ENCODE assay signal across 8 mouse cellular contexts in genomic region chr4:140555273-140555672, GRCm38 (mm10).
DNase-seq lines count a peak whose midpoint lies in the region; ATAC-seq and TF ChIP-seq lines count a peak whose summit lies in the region.

No protein-coding gene starts in this region.

- H3K36me3 ChIP-seq in hindbrain, embryonic 10.5 days, result peaks cover 98% of the 10 kb centered on the region
- peaks cover 37% of the 10 kb centered on the region for H3K36me3 ChIP-seq in hindbrain, embryonic 16.5 days (ENCODE audit: control insufficient read depth, insufficient read depth, low read length)
- no peaks in the 10 kb centered on the region for H3K36me3 ChIP-seq in testis, adult 2 months (ENCODE audit: control insufficient read depth, insufficient read depth, low read length)

- no peak overlapping the region for H3K4me2 ChIP-seq in hindbrain, embryonic 16.5 days (ENCODE audit: low read length)

- peak; percentile 63 for DNase-seq in hindbrain, embryonic 10.5 days (ENCODE audit: low spot score)
- DNase-seq in adrenal gland, postnatal 4 days (ENCODE audit: low spot score in 2 of 2), result peak; percentile 36 to 39
- DNase-seq in induced T-regulatory cell, adult 2 months (ENCODE audit: low read depth), result peak; percentile 55
- peak; percentile 79 for DNase-seq in left cerebral cortex, postnatal 4 days
- DNase-seq in monocyte, adult 2 months (ENCODE audit: low read depth in 1 of 2, low spot score in 2 of 2), result peak; percentile 21 to 44

- H3K9ac ChIP-seq in hindbrain, embryonic 16.5 days (ENCODE audit: low read depth, low read length), result no peak overlapping the region

- intact Hi-C loops in left cerebral cortex, postnatal 4 days (cut with DNase I), result no loop called here

- no peak for TF ChIP-seq POLR2A in embryonic fibroblast, embryonic 13.5 days (IDR thresholded peaks at IDR 0.05; ENCODE audit: low read depth, low read length)
- no peak for TF ChIP-seq POLR2A in testis, adult 2 months (IDR thresholded peaks at IDR 0.05; ENCODE audit: control insufficient read depth, low read depth, low read length)

- 52% methylated on average over 7 of the region's 7 CpGs for WGBS in hindbrain, embryonic 10.5 days
- 50% methylated on average over 7 of the region's 7 CpGs for WGBS in hindbrain, embryonic 16.5 days

- peak overlapping the region; percentile 74 for H3K27ac ChIP-seq in hindbrain, embryonic 10.5 days
- no peak overlapping the region for H3K27ac ChIP-seq in hindbrain, embryonic 16.5 days (ENCODE audit: low read depth, low read length)
- no peak overlapping the region for H3K27ac ChIP-seq in embryonic fibroblast, embryonic 13.5 days (ENCODE audit: insufficient read depth, low read length)
- H3K27ac ChIP-seq in testis, adult 2 months (ENCODE audit: control insufficient read depth, insufficient read depth, low read depth, low read length), result no peak overlapping the region

- H3K4me3 ChIP-seq in hindbrain, embryonic 10.5 days, result no peak overlapping the region
- H3K4me3 ChIP-seq in hindbrain, embryonic 16.5 days (ENCODE audit: low read length), result no peak overlapping the region
- H3K4me3 ChIP-seq in embryonic fibroblast, embryonic 13.5 days (ENCODE audit: insufficient read depth, low read length), result no peak overlapping the region
- no peak overlapping the region for H3K4me3 ChIP-seq in testis, adult 2 months (ENCODE audit: control insufficient read depth, low read depth, low read length)

- H3K9me3 ChIP-seq in hindbrain, embryonic 10.5 days, result no peaks in the 10 kb centered on the region
- H3K9me3 ChIP-seq in hindbrain, embryonic 16.5 days (ENCODE audit: control insufficient read depth, low read length), result no peaks in the 10 kb centered on the region

- peak; percentile 64 for TF ChIP-seq CTCF in embryonic fibroblast, embryonic 13.5 days (IDR thresholded peaks at IDR 0.05; ENCODE audit: borderline replicate concordance, insufficient read depth, low read length)
- peak; percentile 79; the same call in 1 of the 2 replicates for TF ChIP-seq CTCF in testis, adult 2 months (IDR thresholded peaks at IDR 0.05; ENCODE audit: control insufficient read depth, insufficient read depth, insufficient replicate concordance, low read depth, low read length)

- H3K4me1 ChIP-seq in hindbrain, embryonic 10.5 days (replicated peaks), result peaks cover 22% of the 10 kb centered on the region
- H3K4me1 ChIP-seq in hindbrain, embryonic 16.5 days (ENCODE audit: control insufficient read depth, insufficient read depth, low read depth, low read length), result peaks cover 4% of the 10 kb centered on the region; the same call in 1 of the 2 replicates
- H3K4me1 ChIP-seq in embryonic fibroblast, embryonic 13.5 days (ENCODE audit: control insufficient read depth, insufficient read depth, low read length), result no peaks in the 10 kb centered on the region
- no peaks in the 10 kb centered on the region for H3K4me1 ChIP-seq in testis, adult 2 months (ENCODE audit: control insufficient read depth, insufficient read depth, low read length)

- no peak for ATAC-seq in hindbrain, embryonic 16.5 days

- H3K27me3 ChIP-seq in hindbrain, embryonic 10.5 days (ENCODE audit: insufficient read depth, poor library complexity, severe bottlenecking), result no peaks in the 10 kb centered on the region
- no peaks in the 10 kb centered on the region for H3K27me3 ChIP-seq in hindbrain, embryonic 16.5 days (replicated peaks; ENCODE audit: control insufficient read depth, insufficient read depth, low read length)
- no peaks in the 10 kb centered on the region for H3K27me3 ChIP-seq in testis, adult 2 months (ENCODE audit: control insufficient read depth, insufficient read depth, low read length)
